Mouse (Mus musculus) bone marrow, adult 2 months (tissue): ENCODE data around the gene Gpr157.

Experiments
- CTCF ChIP-seq: fragments of 200-500 bp; IDR thresholded peaks from 2 replicates; pipeline ENCODE4 v1.5.1; 2011; ENCODE audit warnings: low read length, control low read depth; ENCODE audit not compliant: control insufficient read depth, insufficient read depth
- POLR2A ChIP-seq: fragments of 200-500 bp; IDR thresholded peaks from 2 replicates; pipeline ENCODE4 v1.6.1; 2011; ENCODE audit warnings: low read depth, mild to moderate bottlenecking, control low read depth, low read length, borderline replicate concordance; ENCODE audit not compliant: control insufficient read depth

GRCm38 (mm10) chr4:150138084-150138543 is 50.9 kb downstream of the Gpr157 start:
- TF ChIP-seq CTCF (no peak), POLR2A (no peak)
